Mouse (Mus musculus) liver, adult 2 months (tissue): ENCODE results near the gene Gtf2h3. TPM values are rescaled to one million over a fixed set of nuclear protein-coding genes. Genes with fewer than 3 reads are reported as not detected.

ENCODE experiments used
- DNase-seq: peaks from one replicate; pipeline ENCODE4 v3.0.0-alpha.2; 2011; ENCODE audit warnings: low read depth, low spot score; ENCODE audit errors: extremely low read depth
- H3K27ac ChIP-seq: fragments of 200-500 bp; replicated peaks from 2 replicates; pipeline ENCODE4 v1.5.1; 2012; ENCODE audit warnings: low read depth, mild to moderate bottlenecking, control low read depth, inconsistent platforms, low read length; ENCODE audit not compliant: insufficient read depth
- H3K27me3 ChIP-seq: fragments of 200-500 bp; 2 replicates; pipeline ENCODE4 v1.6.1; 2012; ENCODE audit warnings: mild to moderate bottlenecking, moderate library complexity, low read length, inconsistent platforms; ENCODE audit not compliant: control insufficient read depth, insufficient read depth
- H3K36me3 ChIP-seq: fragments of 200-500 bp; 2 replicates; pipeline ENCODE4 v1.6.1; 2012; ENCODE audit warnings: low read length, inconsistent platforms; ENCODE audit not compliant: control insufficient read depth, insufficient read depth
- H3K4me1 ChIP-seq: fragments of 200-500 bp; 2 replicates; pipeline ENCODE4 v1.6.1; 2011; ENCODE audit warnings: low read length; ENCODE audit not compliant: control insufficient read depth, insufficient read depth
- H3K4me3 ChIP-seq: fragments of 200-500 bp; 2 replicates; pipeline ENCODE4 v1.5.1; 2011; ENCODE audit warnings: low read depth, mild to moderate bottlenecking, control low read depth, low read length, moderate library complexity; ENCODE audit not compliant: insufficient read depth
- H3K79me2 ChIP-seq: fragments of 200-500 bp; 2 replicates; pipeline ENCODE4 v1.6.1; 2012; ENCODE audit warnings: inconsistent platforms, mild to moderate bottlenecking, low read length, moderate library complexity; ENCODE audit not compliant: control insufficient read depth, insufficient read depth
- H3K9ac ChIP-seq: fragments of 200-500 bp; 2 replicates; pipeline ENCODE4 v1.6.1; 2012; ENCODE audit warnings: low read depth, mild to moderate bottlenecking, control low read depth, inconsistent platforms, low read length
- CTCF ChIP-seq: fragments of 200-500 bp; IDR thresholded peaks from 2 replicates; pipeline ENCODE4 v1.5.1; 2011; ENCODE audit warnings: low read depth, low read length, control low read depth
- POLR2A ChIP-seq: fragments of 200-500 bp; IDR thresholded peaks from 2 replicates; pipeline ENCODE4 v1.6.1; 2011; ENCODE audit warnings: low read length, control low read depth; ENCODE audit not compliant: insufficient read depth; ENCODE audit errors: extremely low read depth
- WGBS: fragments of 180-500 bp; shearing (Covaris S2); methylation state at CpG from one replicate; pipeline ENCODE4 v1.1.7; 2018; 5-methylcytosine and 5-hydroxymethylcytosine counted together
- polyA plus RNA-seq: library from polyadenylated mRNA; depleted of rRNA; stranded (reverse); fragments of >200 nt; gene quantifications from 2 replicates; pipeline ENCODE4 v1.2.3, GENCODE M21; 2012
- total RNA-seq: library from RNA; depleted of rRNA; stranded (reverse); fragments of >200 nt; gene quantifications from 2 replicates; pipeline ENCODE4 v1.2.3, GENCODE M21; 2014

Gene Gtf2h3
- total and polyA plus RNA-seq, 2 experiments = 12.2 to 23.9 TPM

DNA sequence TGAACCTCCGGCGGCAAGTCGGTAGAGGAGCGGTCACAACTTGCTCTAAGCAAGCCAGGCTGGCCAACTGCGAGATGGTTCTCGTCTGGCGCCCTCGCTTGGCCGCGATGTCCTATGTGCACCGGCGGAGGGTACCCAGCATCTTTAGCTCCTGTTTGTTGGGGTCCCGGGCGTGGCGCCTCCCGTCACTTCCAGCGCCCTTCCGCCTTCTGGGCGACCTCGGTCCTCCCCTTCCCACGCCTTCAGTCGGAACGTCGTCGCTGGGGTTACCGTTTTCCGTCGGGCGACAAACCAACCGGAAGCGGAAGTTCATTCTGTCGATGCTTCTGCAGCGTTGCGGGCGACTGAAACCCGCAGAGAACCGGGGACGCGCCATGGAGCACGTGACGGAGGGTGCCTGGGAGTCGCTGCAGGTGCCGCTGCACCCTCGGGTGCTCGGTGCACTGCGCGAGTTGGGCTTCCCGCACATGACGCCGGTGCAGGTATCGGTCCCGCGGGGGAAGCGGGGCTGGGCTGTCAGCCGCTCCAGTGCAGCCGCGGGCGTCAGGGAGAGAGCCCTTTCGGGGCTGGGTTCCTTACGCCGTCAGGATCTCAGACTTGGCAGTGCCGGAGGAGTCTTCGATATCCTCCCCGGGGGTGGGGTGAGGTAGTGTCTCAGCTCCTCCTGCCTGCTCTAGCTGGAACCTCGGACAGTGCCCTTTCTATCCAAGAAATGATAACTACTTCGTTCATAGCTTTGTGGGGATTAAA, 26.2 kb upstream of the Gtf2h3 start, which contains the start of gene Ddx55:
Gene Ddx55, plus strand, starts transcription at position 307 of the 750 bp plus-strand sequence.
- TF ChIP-seq CTCF = no peak
- TF ChIP-seq POLR2A = peak; percentile 58; the same call in 1 of the 2 replicates
- Histone ChIP-seq H3K27ac (peak within 1 kb of the TSS; percentile 51), H3K27me3 (no peaks in the 10 kb centered on the region), H3K9ac (peak within 1 kb of the TSS; percentile 87), H3K36me3 (peaks cover 15% of the 10 kb centered on the region), H3K79me2 (no peaks in the 10 kb centered on the region), H3K4me1 (peaks cover 4% of the 10 kb centered on the region; the same call in 1 of the 2 replicates), H3K4me3 (peak within 1 kb of the TSS; percentile 77)
- under 1% methylated on average over 66 of the region's 66 CpGs for WGBS
- peak; percentile 83 for DNase-seq

DNA sequence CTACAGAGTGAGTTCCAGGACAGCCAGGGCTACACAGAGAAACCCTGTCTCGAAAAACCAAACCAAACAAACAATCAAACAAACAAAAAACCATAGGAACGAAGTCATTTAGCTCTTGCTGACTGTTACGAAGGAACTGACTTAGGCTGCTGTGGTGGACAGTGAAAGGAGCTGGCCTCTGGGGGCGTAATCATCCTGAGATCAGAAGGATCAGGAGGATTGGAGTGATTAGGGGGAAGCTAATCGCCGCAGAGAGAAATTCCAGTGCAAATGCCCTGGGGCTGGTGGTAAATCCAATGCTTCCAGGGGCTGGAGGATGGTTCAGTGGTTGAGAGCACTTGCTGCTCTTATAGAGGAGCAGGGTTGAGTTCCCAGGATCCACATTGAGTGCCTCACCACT, 25.3 kb upstream of the Gtf2h3 start:
- H3K4me3 ChIP-seq = no peak overlapping the region
- TF ChIP-seq POLR2A = no peak
- no peak for TF ChIP-seq CTCF
- 70% methylated on average over 6 of the region's 6 CpGs for WGBS

DNA sequence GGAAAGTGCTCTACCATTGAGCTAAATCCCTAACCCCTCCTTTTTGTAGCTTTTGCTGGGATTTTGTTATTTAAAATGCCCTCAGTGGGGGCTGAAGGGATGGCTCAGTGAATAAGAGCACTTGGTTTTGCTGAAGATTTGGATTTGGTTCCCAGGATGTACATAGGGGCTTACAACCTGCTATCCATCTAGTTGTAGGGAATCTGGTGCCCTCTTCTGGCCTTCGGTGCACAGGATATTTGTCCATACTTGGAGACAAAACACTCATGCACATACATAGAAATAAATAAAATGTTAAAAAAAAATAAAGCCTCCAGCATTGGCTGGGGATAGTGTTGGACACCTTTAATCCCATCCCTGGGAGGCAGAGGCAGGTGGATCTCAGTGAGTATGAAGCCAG, 23.8 kb upstream of the Gtf2h3 start:
- H3K79me2 ChIP-seq = no peaks in the 10 kb centered on the region
- peaks cover 4% of the 10 kb centered on the region; the same call in 1 of the 2 replicates for H3K4me1 ChIP-seq
- WGBS = 66% methylated on average over 1 of the region's 1 CpGs
- H3K9ac ChIP-seq = no peak overlapping the region
- H3K27me3 ChIP-seq = no peaks in the 10 kb centered on the region
- TF ChIP-seq CTCF (no peak), POLR2A (no peak)
- H3K4me3 ChIP-seq = no peak overlapping the region
- peaks cover 15% of the 10 kb centered on the region for H3K36me3 ChIP-seq
- H3K27ac ChIP-seq = no peak overlapping the region
- DNase-seq = no peak

More for the DNA sequence above, 25.3 kb upstream of the Gtf2h3 start:
- peaks cover 8% of the 10 kb centered on the region for H3K36me3 ChIP-seq
- no peaks in the 10 kb centered on the region for H3K27me3 ChIP-seq
- no peaks in the 10 kb centered on the region for H3K79me2 ChIP-seq
- no peak for DNase-seq
- peaks cover 4% of the 10 kb centered on the region; the same call in 1 of the 2 replicates for H3K4me1 ChIP-seq
- no peak overlapping the region for H3K9ac ChIP-seq
- no peak overlapping the region for H3K27ac ChIP-seq

DNA sequence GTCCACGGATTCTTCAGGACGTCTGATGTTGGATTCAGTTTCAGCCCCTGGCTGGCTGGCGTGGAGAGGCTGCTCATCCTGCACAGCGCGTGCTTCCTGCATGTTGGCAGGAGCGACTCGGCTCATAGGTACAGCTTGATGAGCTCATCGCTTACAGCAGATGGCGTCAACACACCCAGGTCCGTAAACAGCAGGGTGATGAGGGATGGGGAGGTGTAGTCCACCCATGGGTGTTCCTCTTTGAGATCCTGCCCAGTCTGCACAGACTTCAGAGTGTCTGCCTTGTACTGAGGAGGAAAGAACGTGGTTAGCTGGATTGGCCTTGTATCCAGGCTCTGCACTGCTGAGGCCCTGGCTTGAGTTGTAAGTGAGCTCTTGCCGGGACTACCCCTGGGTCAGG, 7.9 kb upstream of the Gtf2h3 start:
- Histone ChIP-seq H3K9ac (no peak overlapping the region), H3K36me3 (peaks cover 46% of the 10 kb centered on the region), H3K4me1 (no peaks in the 10 kb centered on the region), H3K79me2 (no peaks in the 10 kb centered on the region), H3K27ac (no peak overlapping the region), H3K27me3 (no peaks in the 10 kb centered on the region), H3K4me3 (no peak overlapping the region)
- 86% methylated on average over 12 of the region's 12 CpGs for WGBS
- TF ChIP-seq POLR2A = no peak
- no peak for TF ChIP-seq CTCF
- no peak for DNase-seq

DNA sequence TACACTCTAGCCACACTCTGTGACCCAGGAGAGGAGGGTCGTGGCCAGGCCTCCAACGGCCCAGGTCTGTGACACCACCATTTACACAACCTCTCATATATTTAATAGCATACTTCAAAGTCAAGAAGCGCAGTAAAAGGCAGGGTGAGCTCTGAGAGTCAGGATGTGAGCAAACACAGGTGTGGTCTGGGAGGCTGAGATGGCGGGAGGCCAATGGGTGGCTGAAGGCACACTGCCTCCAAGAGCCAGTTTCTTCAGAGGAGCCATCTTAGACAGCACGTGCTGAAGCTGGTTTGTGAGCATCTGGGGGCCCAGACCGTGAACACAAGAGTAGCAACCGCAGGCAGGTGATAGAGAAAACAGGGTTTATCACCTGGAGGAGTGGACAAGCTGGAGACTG, 3.5 kb upstream of the Gtf2h3 start:
- no peaks in the 10 kb centered on the region for H3K27me3 ChIP-seq
- H3K36me3 ChIP-seq = peaks cover 34% of the 10 kb centered on the region
- WGBS = 88% methylated on average over 7 of the region's 7 CpGs
- no peak for DNase-seq
- peaks cover 7% of the 10 kb centered on the region for H3K4me1 ChIP-seq
- TF ChIP-seq POLR2A = no peak
- TF ChIP-seq CTCF = no peak
- no peak overlapping the region for H3K4me3 ChIP-seq
- H3K79me2 ChIP-seq = peaks cover 7% of the 10 kb centered on the region; the same call in 1 of the 2 replicates
- H3K27ac ChIP-seq = no peak overlapping the region
- no peak overlapping the region for H3K9ac ChIP-seq

DNA sequence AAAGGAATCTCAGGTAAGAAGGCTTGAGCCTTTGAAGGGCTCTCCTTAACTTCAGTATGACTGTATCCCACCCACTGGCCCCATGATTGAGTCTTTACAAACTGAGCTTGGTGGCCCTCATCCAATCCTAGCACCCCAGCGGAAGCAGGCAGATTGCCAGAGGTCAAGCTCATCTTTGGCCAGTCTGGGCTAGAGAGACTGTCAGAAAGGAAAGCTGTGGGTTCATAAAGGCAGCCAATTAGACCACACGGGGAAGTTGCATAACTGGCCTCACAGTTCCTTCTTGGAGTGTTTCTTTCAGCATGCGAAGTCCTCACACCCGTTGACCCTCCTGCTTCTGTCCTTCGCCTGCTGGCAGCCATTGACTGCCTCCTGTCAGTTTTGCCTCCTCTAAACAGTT, 3.6 kb downstream of the Gtf2h3 start:
- 28% methylated on average over 5 of the region's 5 CpGs for WGBS
- peak; percentile 51 for DNase-seq
- peaks cover 14% of the 10 kb centered on the region; the same call in 1 of the 2 replicates for H3K36me3 ChIP-seq
- peaks cover 9% of the 10 kb centered on the region; the same call in 1 of the 2 replicates for H3K79me2 ChIP-seq
- TF ChIP-seq CTCF = no peak
- TF ChIP-seq POLR2A = no peak
- no peak overlapping the region for H3K27ac ChIP-seq
- H3K9ac ChIP-seq = no peak overlapping the region
- no peaks in the 10 kb centered on the region for H3K27me3 ChIP-seq
- no peak overlapping the region for H3K4me3 ChIP-seq
- H3K4me1 ChIP-seq = peaks cover 9% of the 10 kb centered on the region
